Mouse (Mus musculus): ENCODE measurements at regions not wholly inside any gene's neighbourhood (a gene's known extent, or its start where the extent isn't known, plus 50 kb on each side); places are given as distances from the start of the nearest gene placed in this dataset.

DNA sequence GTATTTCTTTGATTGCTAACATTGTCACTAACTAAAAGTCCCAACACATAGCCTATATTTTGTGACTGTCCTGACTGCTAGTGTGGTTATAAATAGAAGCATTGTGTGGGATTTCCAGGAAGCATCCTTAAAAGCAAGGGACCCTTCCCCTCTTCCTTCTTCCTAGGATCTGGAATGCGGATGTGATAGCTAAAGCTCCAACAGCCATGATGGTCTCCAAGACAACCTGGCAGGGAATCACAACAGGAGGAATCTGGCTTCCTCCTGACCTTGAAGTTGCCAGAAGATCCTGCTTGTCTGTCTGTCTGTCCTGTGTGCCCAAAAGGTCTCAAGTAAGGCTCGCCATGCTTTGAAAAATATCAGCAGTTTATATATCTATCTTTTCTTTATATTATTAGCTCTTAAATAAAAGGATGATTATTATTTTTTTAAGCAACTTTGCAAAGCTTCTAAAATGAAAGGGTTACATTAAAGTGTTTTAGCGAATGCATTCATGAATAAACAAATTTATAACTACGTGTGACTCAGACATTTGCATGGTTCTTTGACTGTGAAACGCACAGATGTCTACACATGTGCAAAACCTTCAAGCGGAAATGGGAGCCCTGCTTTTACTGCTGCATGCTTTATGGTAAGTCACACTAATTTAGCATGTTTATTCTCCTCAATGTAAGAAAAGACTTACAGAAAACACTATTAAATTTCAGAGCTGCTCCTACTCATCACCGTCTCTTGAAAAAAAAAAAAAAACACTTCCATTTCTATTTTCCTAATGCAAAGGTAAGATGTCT is 160.9 kb downstream of the Plk2 start:
- Histone ChIP-seq H3K4me1 (ENCODE audit: control insufficient read depth, insufficient read depth, low read length) (no peaks in the 10 kb centered on the region), H3K27ac (ENCODE audit: low read depth, low read length) (no peak overlapping the region), H3K9me3 (ENCODE audit: control insufficient read depth, low read length) (no peaks in the 10 kb centered on the region), H3K36me3 (ENCODE audit: control insufficient read depth, insufficient read depth, low read length) (no peaks in the 10 kb centered on the region), H3K4me3 (ENCODE audit: low read depth, low read length) (no peak overlapping the region), H3K9ac (ENCODE audit: low read length) (no peak overlapping the region), H3K4me2 (no peak overlapping the region), H3K27me3 (ENCODE audit: control insufficient read depth, insufficient read depth, low read length) (no peaks in the 10 kb centered on the region)
- DNase-seq (ENCODE audit: low spot score, missing footprints) (no peak), ATAC-seq (ENCODE audit: low FRiP score) (no peak)
- WGBS, result 90% methylated on average over 7 of the region's 7 CpGs

DNA sequence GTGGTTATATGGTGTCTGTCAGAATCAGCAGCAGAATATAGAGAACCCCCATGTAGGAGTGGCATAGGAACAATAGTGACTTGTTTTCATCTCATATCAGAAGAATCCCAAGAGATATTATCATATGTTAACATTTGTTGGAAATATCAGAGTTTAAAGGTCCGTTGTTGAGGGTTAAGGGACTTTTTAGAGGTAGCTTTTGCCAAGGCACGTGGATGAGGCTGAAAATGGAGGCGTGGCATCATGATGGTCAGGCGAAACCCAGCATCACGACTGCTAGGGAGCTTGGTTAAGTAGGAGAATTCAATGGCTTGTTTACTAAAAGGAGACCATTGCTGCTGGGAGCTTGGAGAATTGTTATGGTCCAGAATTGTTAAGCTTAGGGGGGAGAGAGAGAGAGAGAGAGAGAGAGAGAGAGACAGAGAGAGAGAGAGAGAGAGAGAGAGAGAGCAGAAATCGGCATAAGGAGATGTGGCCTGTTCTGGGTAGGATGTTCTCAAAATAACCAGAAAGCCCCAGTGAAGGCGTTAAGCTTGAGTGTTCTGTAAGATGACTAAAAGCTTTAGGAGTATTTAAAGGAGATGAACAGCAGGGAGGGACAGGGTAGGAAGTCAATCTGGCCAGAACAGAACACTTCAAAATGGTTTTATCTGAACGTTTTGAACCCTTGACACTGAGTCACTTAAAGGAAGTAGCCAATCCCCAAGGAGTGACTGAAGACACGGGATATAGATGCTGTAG is 161.7 kb downstream of the Plk2 start:
- Histone ChIP-seq H3K9ac (ENCODE audit: low read length) (no peak overlapping the region), H3K36me3 (ENCODE audit: control insufficient read depth, insufficient read depth, low read length) (no peaks in the 10 kb centered on the region), H3K9me3 (ENCODE audit: control insufficient read depth, low read length) (no peaks in the 10 kb centered on the region), H3K4me1 (ENCODE audit: control insufficient read depth, insufficient read depth, low read length) (no peaks in the 10 kb centered on the region), H3K4me3 (ENCODE audit: low read depth, low read length) (no peak overlapping the region), H3K27ac (ENCODE audit: low read depth, low read length) (no peak overlapping the region), H3K4me2 (no peak overlapping the region), H3K27me3 (ENCODE audit: control insufficient read depth, insufficient read depth, low read length) (no peaks in the 10 kb centered on the region)
- no peak for DNase-seq (ENCODE audit: low spot score, missing footprints)
- ATAC-seq (ENCODE audit: low FRiP score), result no peak
- whole genome bisulfite sequencing, result 75% methylated on average over 9 of the region's 9 CpGs

DNA sequence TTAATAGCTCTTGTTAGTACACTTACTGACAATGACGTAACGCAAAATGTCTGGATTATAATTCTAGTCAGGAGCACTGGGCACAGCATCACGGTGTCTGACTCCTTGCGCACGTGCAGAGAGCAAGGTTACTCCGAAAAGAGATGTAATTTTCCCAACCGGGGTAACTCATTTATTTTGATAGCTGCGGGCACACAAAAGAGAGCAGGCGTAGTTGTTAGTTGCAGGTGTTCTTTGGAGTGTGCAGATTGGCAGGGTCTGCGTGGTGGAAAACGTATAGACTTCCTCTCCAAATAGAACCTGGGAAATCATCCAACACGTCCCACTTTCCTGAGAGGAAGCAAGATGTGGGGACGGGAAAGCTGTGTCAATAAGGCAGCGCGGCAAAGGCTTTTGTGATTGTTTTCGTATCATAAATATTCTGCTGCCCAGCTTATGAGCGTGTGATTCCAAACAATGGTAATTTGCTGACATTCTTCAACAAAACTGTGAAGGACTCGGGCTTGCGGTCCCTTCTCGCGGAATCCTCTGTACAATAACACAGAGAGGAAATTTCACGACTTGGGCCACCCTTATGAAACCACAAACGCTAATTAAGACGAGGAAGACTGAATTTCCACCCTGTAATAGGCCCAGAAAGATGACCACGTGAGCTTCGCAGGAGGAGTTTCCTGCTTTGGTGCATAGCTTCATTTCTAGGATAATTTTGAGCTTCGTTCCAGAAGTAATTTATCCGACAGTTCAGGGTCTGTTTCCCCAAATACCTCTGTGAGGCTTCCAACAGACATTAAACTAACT is 163.3 kb downstream of the Plk2 start:
- H3K27me3 ChIP-seq (ENCODE audit: control insufficient read depth, insufficient read depth, low read length), result no peaks in the 10 kb centered on the region
- DNase-seq (ENCODE audit: low spot score, missing footprints), result no peak
- H3K9ac ChIP-seq (ENCODE audit: low read length), result no peak overlapping the region
- 85% methylated on average over 28 of the region's 28 CpGs for WGBS
- H3K4me1 ChIP-seq (ENCODE audit: control insufficient read depth, insufficient read depth, low read length), result no peaks in the 10 kb centered on the region
- H3K4me2 ChIP-seq, result no peak overlapping the region
- no peak for ATAC-seq (ENCODE audit: low FRiP score)
- no peak overlapping the region for H3K4me3 ChIP-seq (ENCODE audit: low read depth, low read length)
- H3K36me3 ChIP-seq (ENCODE audit: control insufficient read depth, insufficient read depth, low read length), result no peaks in the 10 kb centered on the region
- no peak overlapping the region for H3K27ac ChIP-seq (ENCODE audit: low read depth, low read length)
- H3K9me3 ChIP-seq (ENCODE audit: control insufficient read depth, low read length), result no peaks in the 10 kb centered on the region

DNA sequence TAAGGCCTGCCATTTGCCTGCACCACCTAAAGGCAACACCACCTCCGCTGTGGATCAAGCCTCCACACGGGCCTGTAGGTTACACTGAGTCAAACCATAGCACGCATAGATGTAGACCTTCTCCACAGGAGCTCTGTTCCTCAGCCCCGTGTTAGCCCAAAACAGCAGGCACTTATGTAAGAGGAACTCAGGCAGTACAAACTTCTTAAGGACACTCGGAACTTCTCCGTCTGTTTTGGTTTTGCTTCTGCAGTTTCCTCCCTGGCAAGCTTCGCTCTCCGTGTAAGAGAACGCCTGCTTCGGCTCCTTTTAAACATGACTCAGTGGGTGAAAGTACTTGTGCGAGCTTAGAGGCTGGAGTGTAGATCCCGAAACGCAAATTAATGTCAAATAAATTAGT is 165.7 kb downstream of the Plk2 start:
- WGBS, result 89% methylated on average over 13 of the region's 13 CpGs
- H3K4me1 ChIP-seq (ENCODE audit: control insufficient read depth, insufficient read depth, low read length), result no peaks in the 10 kb centered on the region
- H3K36me3 ChIP-seq (ENCODE audit: control insufficient read depth, insufficient read depth, low read length), result no peaks in the 10 kb centered on the region
- DNase-seq (ENCODE audit: low spot score, missing footprints) (no peak), ATAC-seq (ENCODE audit: low FRiP score) (no peak)
- H3K4me3 ChIP-seq (ENCODE audit: low read depth, low read length), result no peak overlapping the region
- H3K27me3 ChIP-seq (ENCODE audit: control insufficient read depth, insufficient read depth, low read length), result no peaks in the 10 kb centered on the region
- H3K9me3 ChIP-seq (ENCODE audit: control insufficient read depth, low read length), result no peaks in the 10 kb centered on the region
- no peak overlapping the region for H3K9ac ChIP-seq (ENCODE audit: low read length)
- no peak overlapping the region for H3K4me2 ChIP-seq
- H3K27ac ChIP-seq (ENCODE audit: low read depth, low read length), result no peak overlapping the region

DNA sequence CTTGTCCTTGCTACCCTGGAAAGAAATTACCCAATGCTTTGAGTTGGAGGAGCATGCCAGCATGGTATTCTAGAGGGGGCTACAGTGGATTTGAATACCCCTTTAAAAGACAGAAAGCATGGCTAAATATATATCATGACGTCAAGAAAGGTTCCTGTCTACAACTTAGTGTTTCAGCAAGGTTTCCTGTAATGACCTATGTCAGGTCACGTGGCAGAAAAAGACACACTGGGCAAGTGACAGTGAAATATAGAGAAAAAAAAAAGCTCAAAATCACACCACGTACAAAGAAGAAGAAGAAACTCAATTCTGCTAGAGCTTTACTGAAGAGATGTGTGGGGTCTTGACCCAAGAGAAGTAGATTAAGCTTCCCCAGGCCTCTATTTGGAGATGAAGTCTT is 167.7 kb downstream of the Plk2 start:
- Histone ChIP-seq H3K36me3 (ENCODE audit: control insufficient read depth, insufficient read depth, low read length) (no peaks in the 10 kb centered on the region), H3K4me2 (no peak overlapping the region), H3K27ac (ENCODE audit: low read depth, low read length) (no peak overlapping the region), H3K4me1 (ENCODE audit: control insufficient read depth, insufficient read depth, low read length) (no peaks in the 10 kb centered on the region), H3K27me3 (ENCODE audit: control insufficient read depth, insufficient read depth, low read length) (no peaks in the 10 kb centered on the region), H3K9me3 (ENCODE audit: control insufficient read depth, low read length) (no peaks in the 10 kb centered on the region), H3K4me3 (ENCODE audit: low read depth, low read length) (no peak overlapping the region), H3K9ac (ENCODE audit: low read length) (no peak overlapping the region)
- WGBS, result 79% methylated on average over 3 of the region's 3 CpGs
- no peak for ATAC-seq (ENCODE audit: low FRiP score)
- no peak for DNase-seq (ENCODE audit: low spot score, missing footprints)

DNA sequence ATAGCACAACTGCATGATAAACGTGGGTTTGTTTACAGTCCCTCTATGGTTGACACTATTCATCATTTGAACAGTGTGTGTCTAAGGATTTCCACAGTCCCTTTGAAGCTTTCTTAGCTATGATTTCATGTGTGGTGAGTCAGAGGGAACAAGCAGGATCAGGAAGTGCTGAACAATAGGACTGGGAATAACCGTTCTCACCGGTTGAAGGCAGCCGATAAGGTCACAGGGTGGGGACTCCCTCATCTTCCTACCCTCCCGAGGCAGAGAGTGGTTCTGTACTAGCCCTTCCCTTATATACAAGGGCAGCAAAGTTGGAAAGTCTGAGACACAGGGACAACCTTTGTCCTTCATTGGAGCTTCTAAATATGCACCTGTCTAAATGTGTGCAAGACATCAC is 168.1 kb downstream of the Plk2 start:
- H3K9me3 ChIP-seq (ENCODE audit: control insufficient read depth, low read length), result no peaks in the 10 kb centered on the region
- no peaks in the 10 kb centered on the region for H3K36me3 ChIP-seq (ENCODE audit: control insufficient read depth, insufficient read depth, low read length)
- ATAC-seq (ENCODE audit: low FRiP score) (no peak), DNase-seq (ENCODE audit: low spot score, missing footprints) (no peak)
- no peak overlapping the region for H3K4me3 ChIP-seq (ENCODE audit: low read depth, low read length)
- H3K9ac ChIP-seq (ENCODE audit: low read length), result no peak overlapping the region
- 75% methylated on average over 5 of the region's 5 CpGs for WGBS
- H3K4me2 ChIP-seq, result no peak overlapping the region
- H3K27me3 ChIP-seq (ENCODE audit: control insufficient read depth, insufficient read depth, low read length), result no peaks in the 10 kb centered on the region
- H3K27ac ChIP-seq (ENCODE audit: low read depth, low read length), result no peak overlapping the region
- no peaks in the 10 kb centered on the region for H3K4me1 ChIP-seq (ENCODE audit: control insufficient read depth, insufficient read depth, low read length)

DNA sequence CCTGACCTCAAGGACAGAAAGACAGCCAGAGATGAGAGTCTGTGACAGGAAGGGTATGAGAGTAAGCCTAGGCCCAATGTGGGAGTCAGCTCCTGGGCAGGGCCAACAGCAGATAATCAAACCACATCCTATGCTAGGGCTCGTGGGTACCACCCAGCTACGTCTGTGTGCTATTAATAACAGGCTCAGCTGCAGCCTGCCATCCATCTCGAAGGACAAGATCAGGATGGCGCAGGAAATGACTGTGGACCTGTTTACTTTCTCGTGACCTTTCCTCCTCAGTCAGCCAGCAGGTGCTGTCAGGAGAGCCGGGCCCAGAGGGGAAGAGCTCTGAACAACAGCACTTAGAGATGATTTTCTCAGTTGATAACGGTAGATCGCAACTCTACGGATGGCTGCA is 169.1 kb downstream of the Plk2 start:
- no peak overlapping the region for H3K9ac ChIP-seq (ENCODE audit: low read length)
- DNase-seq (ENCODE audit: low spot score, missing footprints) (no peak), ATAC-seq (ENCODE audit: low FRiP score) (no peak; the same call in 1 of the 2 replicates)
- H3K27me3 ChIP-seq (ENCODE audit: control insufficient read depth, insufficient read depth, low read length), result no peaks in the 10 kb centered on the region
- no peak overlapping the region for H3K27ac ChIP-seq (ENCODE audit: low read depth, low read length)
- no peak overlapping the region for H3K4me3 ChIP-seq (ENCODE audit: low read depth, low read length)
- 75% methylated on average over 9 of the region's 9 CpGs for WGBS
- no peaks in the 10 kb centered on the region for H3K4me1 ChIP-seq (ENCODE audit: control insufficient read depth, insufficient read depth, low read length)
- H3K4me2 ChIP-seq, result no peak overlapping the region
- H3K9me3 ChIP-seq (ENCODE audit: control insufficient read depth, low read length), result no peaks in the 10 kb centered on the region
- H3K36me3 ChIP-seq (ENCODE audit: control insufficient read depth, insufficient read depth, low read length), result no peaks in the 10 kb centered on the region

DNA sequence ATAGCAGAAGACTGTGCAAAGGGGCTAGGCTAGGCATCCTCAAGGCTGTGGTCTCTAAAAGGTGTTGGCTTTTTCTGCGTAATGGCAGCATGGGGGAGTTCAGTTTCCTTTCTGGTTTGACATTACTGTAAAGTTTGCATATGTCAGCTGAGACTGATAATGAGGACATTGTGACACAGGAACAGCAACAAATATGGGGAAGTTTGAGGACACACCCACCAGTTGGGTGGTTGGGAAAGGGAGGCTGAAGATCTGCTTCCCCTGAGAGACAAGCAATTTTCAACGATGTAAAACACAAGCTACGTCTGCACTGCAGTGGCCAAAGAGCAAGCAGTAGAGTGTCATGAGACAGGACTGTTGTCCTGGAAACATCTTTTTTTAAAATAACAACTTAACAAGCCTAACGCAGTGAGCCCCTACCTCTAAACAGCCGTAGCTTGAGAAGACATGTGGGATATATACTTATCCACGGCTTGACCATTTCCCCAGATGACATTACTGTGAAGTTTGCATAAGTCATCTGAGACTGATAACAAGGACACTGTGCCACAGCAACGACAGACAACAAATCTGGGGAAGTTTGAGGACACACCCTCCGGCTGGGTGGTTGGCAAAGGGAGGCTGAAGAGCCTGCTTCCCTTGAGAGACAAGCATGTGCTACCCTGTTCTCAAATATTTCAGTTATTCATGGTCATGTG is 173.8 kb downstream of the Plk2 start:
- Histone ChIP-seq H3K9ac (ENCODE audit: low read length) (no peak overlapping the region), H3K4me1 (ENCODE audit: control insufficient read depth, insufficient read depth, low read length) (no peaks in the 10 kb centered on the region), H3K27ac (ENCODE audit: low read depth, low read length) (no peak overlapping the region), H3K9me3 (ENCODE audit: control insufficient read depth, low read length) (no peaks in the 10 kb centered on the region), H3K4me3 (ENCODE audit: low read depth, low read length) (no peak overlapping the region), H3K27me3 (ENCODE audit: control insufficient read depth, insufficient read depth, low read length) (no peaks in the 10 kb centered on the region), H3K4me2 (no peak overlapping the region), H3K36me3 (ENCODE audit: control insufficient read depth, insufficient read depth, low read length) (no peaks in the 10 kb centered on the region)
- DNase-seq (ENCODE audit: low spot score, missing footprints) (peak; percentile 57), ATAC-seq (ENCODE audit: low FRiP score) (no peak)
- WGBS, result 93% methylated on average over 8 of the region's 8 CpGs

All from midbrain, embryonic 11.5 days (tissue).